Mouse (Mus musculus): Measurements from ENCODE around the gene Abca4.

DNA sequence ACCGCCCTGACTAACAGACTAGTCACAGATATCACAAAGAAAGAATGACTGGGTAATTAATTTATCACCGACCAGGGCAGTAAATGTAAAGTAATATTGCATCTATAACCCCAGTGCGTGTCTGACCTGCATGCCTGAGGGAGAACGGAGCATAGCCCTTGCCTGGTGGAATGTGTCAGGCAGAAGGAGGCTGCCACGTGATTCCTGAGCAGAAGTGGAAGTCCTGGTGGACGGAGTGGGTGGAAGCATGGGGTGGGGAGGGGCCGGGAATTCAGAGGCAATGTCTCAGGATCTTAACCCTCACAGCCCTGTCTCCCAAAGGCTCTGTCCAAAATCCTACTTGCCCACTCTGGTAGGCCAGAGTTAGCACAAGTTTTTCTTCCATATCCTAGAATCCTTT, 3.2 kb downstream of the Abca4 start:
- no peak for TF ChIP-seq CTCF (IDR thresholded peaks at IDR 0.05; ENCODE audit: control insufficient read depth, insufficient read depth, insufficient replicate concordance, low read depth, low read length)
- no peak for TF ChIP-seq POLR2A (IDR thresholded peaks at IDR 0.05; ENCODE audit: control insufficient read depth, low read depth, low read length)
